In the genomic region with DNA sequence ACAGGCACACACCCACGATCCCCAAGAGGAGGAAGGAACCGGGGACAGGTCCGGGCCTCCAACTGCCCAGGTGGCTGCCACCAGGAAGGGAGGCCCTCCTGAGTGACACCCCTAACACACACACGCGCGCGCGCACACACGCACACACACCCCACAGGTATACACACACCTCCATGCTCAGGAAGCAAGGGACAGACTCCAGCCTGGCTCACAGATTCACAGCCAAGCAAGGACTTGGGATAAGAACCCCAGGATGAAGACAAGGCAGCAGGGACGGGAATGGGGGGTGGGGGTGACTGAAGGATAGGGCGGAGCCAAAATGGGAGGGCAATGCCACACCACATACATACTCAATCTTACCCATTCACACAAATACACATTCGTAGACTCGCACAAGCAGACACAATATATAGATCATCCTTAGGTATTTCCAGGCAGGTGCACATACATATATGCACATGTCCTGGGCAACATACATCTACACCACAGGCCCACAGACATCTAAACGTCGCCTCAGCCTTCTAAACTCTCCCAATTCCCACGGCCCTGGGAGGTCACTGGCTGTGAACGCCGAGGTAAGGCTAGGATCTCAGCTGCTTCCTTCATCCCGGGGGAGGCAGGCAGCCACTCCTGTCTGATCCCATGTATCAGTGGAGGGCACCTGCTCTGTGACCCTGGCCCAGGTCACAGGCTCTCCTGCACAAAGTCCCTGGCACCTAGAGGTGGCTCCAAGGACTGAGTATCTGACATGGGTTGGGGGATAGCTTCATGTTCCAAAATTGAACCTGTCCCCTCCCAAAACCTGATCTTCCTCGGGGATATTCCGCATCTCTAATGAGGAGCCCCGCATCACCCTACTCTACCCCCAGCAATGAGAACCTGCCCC, we compare ENCODE assay signal across 10 mouse cellular contexts. TPM values are rescaled to one million over a fixed set of nuclear protein-coding genes. Genes with fewer than 3 reads are reported as not detected.
DNase-seq lines count a peak whose midpoint lies in the region; ATAC-seq lines count a peak whose summit lies in the region.
"Had no signal": no experiment of that assay in that cellular context is flagged by ENCODE, and none has a peak within 500 bp of the region (broad histone marks: within the 10 kb centered on the region; RNA-seq: fewer than 3 reads in every experiment).

No protein-coding gene starts in this region.

- H3K4me3 ChIP-seq in neural tube, embryonic 11.5 days (ENCODE audit: low read depth, low read length), result peak overlapping the region; percentile 52
- H3K4me3 ChIP-seq in limb, embryonic 13.5 days, result peak overlapping the region; percentile 63
- peak overlapping the region; percentile 61 for H3K4me3 ChIP-seq in stomach, embryonic 16.5 days (replicated peaks; ENCODE audit: low read length)

- H3K9me3 ChIP-seq in neural tube, embryonic 11.5 days (ENCODE audit: control insufficient read depth, low read length), result no peaks in the 10 kb centered on the region
- H3K9me3 ChIP-seq in limb, embryonic 13.5 days, result no peaks in the 10 kb centered on the region
- peaks cover 3% of the 10 kb centered on the region; the same call in 1 of the 2 replicates for H3K9me3 ChIP-seq in stomach, embryonic 16.5 days (replicated peaks; ENCODE audit: control insufficient read depth, low read length)

- H3K4me1 ChIP-seq in neural tube, embryonic 11.5 days (ENCODE audit: control insufficient read depth, insufficient read depth, low read length), result peaks cover 9% of the 10 kb centered on the region
- peaks cover 28% of the 10 kb centered on the region for H3K4me1 ChIP-seq in limb, embryonic 13.5 days
- peaks cover 13% of the 10 kb centered on the region for H3K4me1 ChIP-seq in stomach, embryonic 16.5 days (ENCODE audit: control insufficient read depth, insufficient read depth, low read length)

- no peaks in the 10 kb centered on the region for H3K36me3 ChIP-seq in neural tube, embryonic 11.5 days (ENCODE audit: control insufficient read depth, insufficient read depth, low read length)
- H3K36me3 ChIP-seq in limb, embryonic 13.5 days, result no peaks in the 10 kb centered on the region
- H3K36me3 ChIP-seq in stomach, embryonic 16.5 days (ENCODE audit: control insufficient read depth, insufficient read depth, low read length), result no peaks in the 10 kb centered on the region

- H3K27me3 ChIP-seq in neural tube, embryonic 11.5 days (ENCODE audit: control insufficient read depth, insufficient read depth, low read length), result peaks cover 9% of the 10 kb centered on the region; the same call in 1 of the 2 replicates
- H3K27me3 ChIP-seq in limb, embryonic 13.5 days, result peaks cover 64% of the 10 kb centered on the region
- H3K27me3 ChIP-seq in stomach, embryonic 16.5 days (ENCODE audit: control insufficient read depth, insufficient read depth, low read length), result peaks cover 3% of the 10 kb centered on the region

- H3K27ac ChIP-seq in neural tube, embryonic 11.5 days (ENCODE audit: low read depth, low read length), result no peak overlapping the region
- no peak overlapping the region for H3K27ac ChIP-seq in limb, embryonic 13.5 days
- no peak overlapping the region for H3K27ac ChIP-seq in stomach, embryonic 16.5 days (ENCODE audit: low read length)

- H3K4me2 ChIP-seq in neural tube, embryonic 11.5 days (ENCODE audit: low read depth), result peak overlapping the region; percentile 77
- H3K4me2 ChIP-seq in limb, embryonic 13.5 days (replicated peaks), result peak overlapping the region; percentile 84
- peak overlapping the region; percentile 88 for H3K4me2 ChIP-seq in stomach, embryonic 16.5 days (ENCODE audit: low read depth, low read length)

- H3K9ac ChIP-seq in neural tube, embryonic 11.5 days (ENCODE audit: low read length), result peak overlapping the region; percentile 65
- H3K9ac ChIP-seq in limb, embryonic 13.5 days, result peak overlapping the region; percentile 70
- peak overlapping the region; percentile 80 for H3K9ac ChIP-seq in stomach, embryonic 16.5 days (ENCODE audit: low read length)

- no peak for ATAC-seq in neural tube, embryonic 11.5 days (ENCODE audit: insufficient read depth, low FRiP score, low TSS enrichment)
- ATAC-seq in limb, embryonic 13.5 days (ENCODE audit: low FRiP score, low read depth), result no peak
- ATAC-seq in stomach, embryonic 16.5 days (ENCODE audit: insufficient read depth, low FRiP score), result 0 out of 2 replicates have a peak, but pooled peaks have one; percentile 5

- WGBS in neural tube, embryonic 11.5 days, result 61% methylated on average over 22 of the region's 22 CpGs
- WGBS in limb, embryonic 13.5 days, result 60% methylated on average over 22 of the region's 22 CpGs
- WGBS in stomach, embryonic 16.5 days, result 56% methylated on average over 22 of the region's 22 CpGs

- DNase-seq in cerebellum, adult 11 months, result peak; percentile 39
- DNase-seq in cerebellum, postnatal 4 days (ENCODE audit: low spot score in 2 of 2), result no peak
- no peak for DNase-seq in neural tube, embryonic 11.5 days (ENCODE audit: low spot score)
- DNase-seq in neural tube, embryonic 10.5 days (ENCODE audit: extremely low spot score, low spot score), result no peak
- no peak for DNase-seq in layer of hippocampus, postnatal 36 days
- no peak for DNase-seq in layer of hippocampus, postnatal 10 days (ENCODE audit: low spot score in 2 of 2)

RNA-seq across cellular contexts. Expression of a gene that starts 0.9 kb away (rescaled TPM):
- 8.5 and 10.7 TPM in 2 replicates for polyA plus RNA-seq in neural tube, embryonic 11.5 days (2014; fragmentation: Nextera tagmentation; extraction: Ambion mirVana)
- 2.7 and 3.4 TPM in 2 replicates for polyA plus RNA-seq in limb, embryonic 13.5 days (2015; fragmentation: Nextera tagmentation; extraction: Ambion mirVana)
- 7.1 and 7.4 TPM in 2 replicates for polyA plus RNA-seq in stomach, embryonic 16.5 days (2015; fragmentation: Nextera tagmentation; extraction: Ambion mirVana)
- total RNA-seq in layer of hippocampus, postnatal 36 days (2021), result 10 to 100 TPM; 86.9 to 88.3 TPM
- total RNA-seq in layer of hippocampus, postnatal 10 days (2021), result 10 to 100 TPM; 72.2 to 77.7 TPM

RNA-seq across cellular contexts. Expression of a gene that starts 47.4 kb away (rescaled TPM):
- polyA plus RNA-seq in neural tube, embryonic 11.5 days (2014; fragmentation: Nextera tagmentation; extraction: Ambion mirVana), result not detected in 2 replicates
- polyA plus RNA-seq in limb, embryonic 13.5 days (2015; fragmentation: Nextera tagmentation; extraction: Ambion mirVana), result not detected in 2 replicates
- not detected in 2 replicates for polyA plus RNA-seq in stomach, embryonic 16.5 days (2015; fragmentation: Nextera tagmentation; extraction: Ambion mirVana)
- not detected for total RNA-seq in layer of hippocampus, postnatal 36 days (2021)
- not detected for total RNA-seq in layer of hippocampus, postnatal 10 days (2021)
- total RNA-seq: adrenal gland, adult 2 months; gastrocnemius, postnatal 14 days had no signal
- polyA plus RNA-seq: adrenal gland, adult 2 months had no signal
